Mouse (Mus musculus) liver, embryonic 11.5 days (tissue): Measurements from ENCODE around the gene Apof. TPM values are rescaled to one million over a fixed set of nuclear protein-coding genes. Genes with fewer than 3 reads are reported as not detected.
A peak's percentile ranks its signal among the peaks of the same experiment; 100 is the strongest.

ENCODE experiments used
- ATAC-seq: fragments of 200-750 bp; cut with Nextera tagmentation; replicated peaks from 2 replicates; pipeline ENCODE4 v1.8.0; 2017; ENCODE audit warnings: moderate number of reproducible peaks, mild to moderate bottlenecking, moderate TSS enrichment, moderate library complexity; ENCODE audit not compliant: low FRiP score
- DNase-seq: peaks from one replicate; pipeline ENCODE4 v3.0.0-alpha.2; 2017; ENCODE audit warnings: low spot score
- H3K27ac ChIP-seq: fragments of 300-500 bp; sonication (generic); 2 replicates; pipeline ENCODE4 v1.5.1; 2014; ENCODE audit warnings: mild to moderate bottlenecking, low read depth, low read length, control low read depth
- H3K27me3 ChIP-seq: fragments of 300-500 bp; sonication (generic); replicated peaks from 2 replicates; pipeline ENCODE4 v1.6.1; 2014; ENCODE audit warnings: low read length, mixed read lengths; ENCODE audit not compliant: control insufficient read depth, insufficient read depth
- H3K36me3 ChIP-seq: fragments of 300-500 bp; sonication (generic); 2 replicates; pipeline ENCODE4 v1.6.1; 2014; ENCODE audit warnings: mild to moderate bottlenecking, low read length, moderate library complexity, mixed read lengths; ENCODE audit not compliant: control insufficient read depth, insufficient read depth
- H3K4me1 ChIP-seq: fragments of 300-500 bp; sonication (generic); replicated peaks from 2 replicates; pipeline ENCODE4 v1.6.1; 2014; ENCODE audit warnings: low read length, mixed read lengths; ENCODE audit not compliant: control insufficient read depth, insufficient read depth
- H3K4me2 ChIP-seq: fragments of 300-500 bp; sonication (generic); 2 replicates; pipeline ENCODE4 v1.6.1; 2014; ENCODE audit warnings: mild to moderate bottlenecking, control low read depth, moderate library complexity
- H3K4me3 ChIP-seq: fragments of 300-500 bp; sonication (generic); 2 replicates; pipeline ENCODE4 v1.5.1; 2014; ENCODE audit warnings: low read depth, low read length, control low read depth
- H3K9ac ChIP-seq: fragments of 300-500 bp; sonication (generic); 2 replicates; pipeline ENCODE4 v1.6.1; 2014; ENCODE audit warnings: low read depth, low read length, control low read depth
- H3K9me3 ChIP-seq: fragments of 300-500 bp; sonication (generic); 2 replicates; pipeline ENCODE4 v1.6.1; 2016; ENCODE audit warnings: low read length, inconsistent platforms, mixed read lengths; ENCODE audit not compliant: control insufficient read depth
- WGBS: fragments of 180-500 bp; shearing (Covaris S2); extraction: QIAGEN DNeasy Blood & Tissue Kit; methylation state at CpG from one replicate; pipeline ENCODE4 v1.1.7; 2014; 5-methylcytosine and 5-hydroxymethylcytosine counted together
- polyA plus RNA-seq: library from polyadenylated mRNA; unstranded; fragments of >200 nt; fragmentation: Nextera tagmentation; extraction: Ambion mirVana; gene quantifications from 2 replicates; pipeline ENCODE4 v1.2.1, GENCODE M21; 2014

Apof gene
- polyA plus RNA-seq = 25.0 and 28.0 TPM in 2 replicates

GRCm38 (mm10) chr10:128268371-128268770 lies at the start of gene Apof:
Apof (plus strand) TSS chr10:128268671.
- H3K4me2 ChIP-seq = peak within 1 kb of the TSS; percentile 82
- H3K27ac ChIP-seq = no peak within 1 kb of the TSS; the same call in 1 of the 2 replicates
- no peak for DNase-seq
- H3K4me3 ChIP-seq = peak within 1 kb of the TSS; percentile 13
- no peaks in the 10 kb centered on the region for H3K36me3 ChIP-seq
- no peak within 1 kb of the TSS for H3K9ac ChIP-seq
- no peak for ATAC-seq
- peaks cover 6% of the 10 kb centered on the region for H3K4me1 ChIP-seq
- no peaks in the 10 kb centered on the region for H3K27me3 ChIP-seq
- 70% methylated on average over 6 of the region's 6 CpGs for WGBS
- H3K9me3 ChIP-seq = no peaks in the 10 kb centered on the region

GRCm38 (mm10) chr10:128221533-128222286 lies 46.8 kb upstream of the Apof start:
- 63% methylated on average over 16 of the region's 16 CpGs for WGBS
- no peak overlapping the region for H3K27ac ChIP-seq
- no peak overlapping the region for H3K4me3 ChIP-seq
- ATAC-seq (no peak), DNase-seq (no peak)
- H3K4me1 ChIP-seq = peaks cover 13% of the 10 kb centered on the region; the same call in 1 of the 2 replicates
- H3K4me2 ChIP-seq = no peak overlapping the region
- no peaks in the 10 kb centered on the region for H3K9me3 ChIP-seq
- no peaks in the 10 kb centered on the region for H3K27me3 ChIP-seq
- H3K36me3 ChIP-seq = no peaks in the 10 kb centered on the region
- H3K9ac ChIP-seq = no peak overlapping the region; the same call in 1 of the 2 replicates

- Histone ChIP-seq H3K27ac (no peak overlapping the region), H3K4me3 (no peak overlapping the region), H3K27me3 (no peaks in the 10 kb centered on the region), H3K9me3 (no peaks in the 10 kb centered on the region), H3K36me3 (no peaks in the 10 kb centered on the region), H3K4me2 (no peak overlapping the region), H3K4me1 (peaks cover 6% of the 10 kb centered on the region; the same call in 1 of the 2 replicates), H3K9ac (no peak overlapping the region)
- WGBS = 65% methylated on average over 5 of the region's 5 CpGs
- DNase-seq (no peak), ATAC-seq (no peak)
Measured at GRCm38 (mm10) chr10:128225064-128225463, 43.4 kb upstream of the Apof start.

GRCm38 (mm10) chr10:128225538-128225937 lies 42.9 kb upstream of the Apof start, which contains the start of gene Mip:
Mip (plus strand) TSS chr10:128225838.
- Histone ChIP-seq H3K36me3 (no peaks in the 10 kb centered on the region), H3K4me3 (no peak within 1 kb of the TSS), H3K4me1 (peaks cover 9% of the 10 kb centered on the region; the same call in 1 of the 2 replicates), H3K27ac (no peak within 1 kb of the TSS), H3K4me2 (no peak within 1 kb of the TSS), H3K27me3 (no peaks in the 10 kb centered on the region), H3K9me3 (no peaks in the 10 kb centered on the region), H3K9ac (0 out of 2 replicates have a peak within 1 kb of the TSS, but pooled peaks have one; percentile 3)
- 62% methylated on average over 4 of the region's 4 CpGs for WGBS
- DNase-seq = no peak
- no peak for ATAC-seq

GRCm38 (mm10) chr10:128227592-128227991 lies 40.9 kb upstream of the Apof start:
- Histone ChIP-seq H3K27me3 (no peaks in the 10 kb centered on the region), H3K36me3 (no peaks in the 10 kb centered on the region), H3K4me3 (no peak overlapping the region), H3K4me2 (no peak overlapping the region), H3K9ac (no peak overlapping the region), H3K9me3 (no peaks in the 10 kb centered on the region), H3K4me1 (peaks cover 10% of the 10 kb centered on the region; the same call in 1 of the 2 replicates), H3K27ac (no peak overlapping the region)
- ATAC-seq (no peak), DNase-seq (no peak)
- WGBS = 85% methylated on average over 9 of the region's 9 CpGs

GRCm38 (mm10) chr10:128228009-128228408 lies 40.5 kb upstream of the Apof start:
- no peaks in the 10 kb centered on the region for H3K9me3 ChIP-seq
- 91% methylated on average over 8 of the region's 8 CpGs for WGBS

GRCm38 (mm10) chr10:128230582-128230981 lies 37.9 kb upstream of the Apof start:
- peak overlapping the region; percentile 72; the same call in 1 of the 2 replicates for H3K4me3 ChIP-seq
- WGBS = 77% methylated on average over 12 of the region's 12 CpGs

More at GRCm38 (mm10) chr10:128228009-128228408, 40.5 kb upstream of the Apof start:
- DNase-seq = no peak
- Histone ChIP-seq H3K4me1 (peaks cover 12% of the 10 kb centered on the region; the same call in 1 of the 2 replicates), H3K27me3 (no peaks in the 10 kb centered on the region), H3K36me3 (no peaks in the 10 kb centered on the region), H3K9ac (no peak overlapping the region), H3K4me3 (no peak overlapping the region), H3K27ac (no peak overlapping the region), H3K4me2 (no peak overlapping the region)
- ATAC-seq = no peak

GRCm38 (mm10) chr10:128231146-128231545 lies 37.3 kb upstream of the Apof start:
- peaks cover 17% of the 10 kb centered on the region for H3K4me1 ChIP-seq
- no peaks in the 10 kb centered on the region for H3K27me3 ChIP-seq
- ATAC-seq (no peak), DNase-seq (no peak)
- H3K36me3 ChIP-seq = peaks cover 2% of the 10 kb centered on the region; the same call in 1 of the 2 replicates
- WGBS = 19% methylated on average over 5 of the region's 5 CpGs
- no peaks in the 10 kb centered on the region for H3K9me3 ChIP-seq
- peak overlapping the region; percentile 72 for H3K4me3 ChIP-seq
- H3K4me2 ChIP-seq = peak overlapping the region; percentile 68
- H3K9ac ChIP-seq = peak overlapping the region; percentile 97
- H3K27ac ChIP-seq = peak overlapping the region; percentile 90

More at GRCm38 (mm10) chr10:128230582-128230981, 37.9 kb upstream of the Apof start:
- no peak for ATAC-seq
- DNase-seq = no peak
- Histone ChIP-seq H3K27ac (peak overlapping the region; percentile 90; the same call in 1 of the 2 replicates), H3K9me3 (no peaks in the 10 kb centered on the region), H3K4me1 (peaks cover 17% of the 10 kb centered on the region), H3K4me2 (peak overlapping the region; percentile 68), H3K27me3 (no peaks in the 10 kb centered on the region), H3K9ac (peak overlapping the region; percentile 97; the same call in 1 of the 2 replicates), H3K36me3 (peaks cover 2% of the 10 kb centered on the region; the same call in 1 of the 2 replicates)
